Mouse (Mus musculus): ENCODE results near the gene G3bp1.
A peak's percentile ranks its signal among the peaks of the same experiment; 100 is the strongest.

G3bp1 gene

DNA sequence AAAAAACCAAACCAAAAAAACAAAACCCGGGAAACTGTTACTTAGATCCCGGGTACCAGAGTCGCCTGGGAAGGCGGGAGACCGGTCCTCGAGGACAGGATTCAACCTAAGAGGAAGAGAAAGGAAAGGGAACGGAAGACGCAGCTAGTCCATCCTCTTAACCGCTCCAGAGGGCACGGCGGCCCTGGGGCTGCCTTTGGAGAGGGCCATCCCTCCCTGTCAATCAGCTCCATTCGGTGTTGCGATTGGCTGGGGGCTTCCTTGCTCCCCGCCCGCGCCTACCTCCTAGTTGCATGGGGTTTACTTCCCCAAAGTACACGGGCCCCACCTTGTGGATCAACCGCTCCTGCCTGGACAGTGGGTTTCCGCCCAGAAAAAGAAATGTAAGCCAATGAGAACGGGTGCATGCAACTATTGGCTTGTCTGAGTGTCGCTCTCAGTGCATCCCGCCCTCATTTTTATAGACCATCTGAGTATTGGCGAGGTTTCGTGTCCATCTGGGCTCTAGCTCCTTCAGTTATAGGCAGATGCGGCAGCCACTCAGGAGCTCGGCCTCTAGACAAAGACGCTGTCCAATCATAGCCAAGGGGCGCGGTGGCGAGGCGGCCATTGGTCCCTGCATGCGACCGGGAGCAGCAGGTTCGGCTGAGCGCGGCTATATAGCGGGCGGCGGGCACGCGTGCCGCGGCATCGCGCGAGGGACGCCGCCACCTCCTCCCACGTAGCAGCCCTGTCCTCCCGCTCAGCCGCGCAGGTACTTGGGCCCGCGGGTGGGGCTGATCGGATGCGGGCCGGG lies at the start of gene G3bp1:
Gene G3bp1, plus strand, starts transcription at position 638 of the 796 bp plus-strand sequence.
- DNase-seq (ENCODE audit: low spot score): peak; percentile 100

DNA sequence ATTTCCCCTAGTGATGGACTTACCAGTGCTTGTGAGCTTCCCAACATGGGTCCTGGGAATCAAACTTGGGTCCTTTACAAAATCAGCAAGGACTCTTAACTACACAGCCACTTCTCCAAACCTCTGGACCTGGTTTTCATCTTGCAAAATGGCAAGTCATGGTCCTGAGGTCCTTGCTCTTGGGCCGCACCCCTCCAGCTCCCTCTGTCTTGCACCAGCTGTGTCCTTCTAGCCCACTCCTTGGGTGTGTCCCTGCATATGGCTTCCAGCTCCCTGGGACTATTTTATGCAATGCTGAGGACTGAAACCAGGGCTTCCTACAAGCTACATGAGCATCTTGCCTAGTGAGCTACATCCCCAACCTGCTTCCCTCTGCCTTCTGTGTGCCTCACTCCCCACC lies 46.5 kb upstream of the G3bp1 start, which contains the start of gene Sparc:
Gene Sparc, minus strand, starts transcription at position 206 of the 400 bp plus-strand sequence.
- DNase-seq (ENCODE audit: low spot score): no peak

DNA sequence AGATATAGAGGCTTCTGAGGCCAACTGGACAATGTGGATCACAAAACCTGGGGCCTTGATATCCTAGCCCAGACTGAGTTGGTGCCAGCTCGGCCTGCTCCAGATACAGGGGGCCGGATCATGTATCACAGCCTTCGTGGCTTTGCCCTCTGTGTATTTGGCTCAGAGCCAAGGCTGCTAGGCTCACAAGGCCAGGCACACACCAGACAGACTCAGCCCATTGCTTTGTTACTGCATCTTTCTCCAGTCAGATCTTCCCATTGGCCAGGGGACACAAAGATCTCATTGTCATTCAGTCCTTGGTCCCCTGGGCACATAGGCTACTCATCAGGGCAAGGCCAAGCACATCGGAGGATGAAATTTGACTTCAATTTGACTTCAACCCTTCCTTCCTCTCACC lies 45.7 kb upstream of the G3bp1 start:
- peak; percentile 86 for DNase-seq (ENCODE audit: low spot score)

DNA sequence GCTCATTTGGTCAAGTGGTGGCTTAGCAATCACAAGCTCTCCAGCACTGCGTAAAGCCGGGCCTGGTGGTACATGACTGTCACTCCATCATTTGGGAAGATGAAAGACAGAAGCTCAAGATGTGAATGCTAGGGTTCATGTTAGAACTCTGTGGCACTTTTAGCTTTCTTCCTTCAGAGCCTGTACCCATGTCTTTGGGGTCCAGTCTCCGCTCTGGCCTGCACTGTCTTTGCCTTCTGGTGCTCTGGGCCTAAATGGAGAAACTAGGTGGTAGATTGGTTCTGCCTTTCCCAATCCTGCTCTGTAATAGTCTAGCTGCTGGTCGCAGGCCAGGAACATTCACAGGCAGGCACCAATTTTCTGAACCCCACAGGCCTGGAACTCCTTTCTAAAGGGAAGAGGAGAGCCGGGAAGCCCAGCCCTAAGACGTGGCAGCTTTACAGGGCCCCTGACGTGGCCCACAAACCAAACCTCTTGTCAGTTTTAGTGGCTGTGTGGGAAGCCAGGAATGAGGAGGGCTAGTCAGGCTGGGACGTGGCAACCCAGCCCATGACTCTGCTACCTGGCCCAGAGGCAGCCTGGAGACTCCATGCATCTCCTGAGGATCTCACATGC lies 44.6 kb upstream of the G3bp1 start:
- DNase-seq (ENCODE audit: low spot score): no peak

DNA sequence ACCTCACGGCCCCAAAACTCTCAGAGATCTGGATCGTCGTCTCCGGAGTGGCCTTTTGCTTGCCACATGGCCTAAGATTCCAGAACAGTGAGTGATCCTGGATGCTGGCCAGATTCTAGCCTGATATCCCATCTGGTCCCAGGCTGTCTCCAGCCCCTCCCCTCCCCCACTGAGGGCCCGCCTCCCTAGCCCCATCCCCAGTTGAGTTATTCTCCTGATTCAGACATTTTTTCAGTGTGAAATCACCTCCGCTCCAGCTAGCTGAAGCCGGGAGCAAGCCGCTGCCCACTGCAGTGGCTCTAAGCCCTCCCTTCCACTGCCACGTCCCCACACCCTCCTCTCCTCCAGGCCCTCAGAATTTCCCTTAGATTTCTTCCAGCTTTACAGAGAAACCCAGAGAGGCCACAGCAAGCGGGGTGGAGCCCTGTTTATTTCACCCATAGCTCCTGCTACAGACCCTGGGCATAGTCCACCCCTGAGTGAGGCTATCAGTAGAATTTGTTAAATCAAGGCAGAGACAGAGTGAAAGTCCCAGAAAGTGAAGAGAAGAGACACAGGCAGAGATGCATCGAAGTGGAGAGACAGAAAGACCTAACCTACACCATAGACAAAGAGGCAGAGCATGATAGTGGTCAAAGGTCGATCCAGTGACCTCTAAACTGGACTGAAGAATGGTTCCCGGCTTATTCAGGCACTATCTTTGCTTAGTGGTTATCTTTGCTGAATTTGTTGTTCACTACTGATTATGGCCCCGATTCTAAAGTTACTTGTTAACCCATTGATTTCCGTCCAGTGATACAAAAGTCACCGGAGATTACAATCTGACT lies 41.1 kb upstream of the G3bp1 start:
- DNase-seq (ENCODE audit: low spot score): peak; percentile 96

DNA sequence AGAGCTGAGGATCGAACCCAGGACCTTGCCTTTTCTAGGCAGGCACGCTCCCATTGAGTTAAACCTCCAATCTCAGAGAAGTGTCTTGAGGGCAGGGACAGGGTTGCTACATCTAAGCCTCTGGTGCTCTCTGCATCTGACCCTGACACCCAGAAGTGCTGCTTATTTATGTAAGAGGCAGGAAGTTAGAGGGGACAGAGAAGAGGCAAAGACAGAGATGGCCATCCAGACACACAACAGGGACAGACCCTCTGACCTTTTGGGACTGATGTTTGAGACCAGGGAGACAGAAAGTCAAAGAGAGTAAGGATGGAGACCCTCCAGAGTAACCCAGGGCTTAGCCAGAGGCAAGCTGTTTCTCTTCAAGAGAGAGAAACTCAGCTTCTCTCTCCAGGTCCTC lies 39.5 kb upstream of the G3bp1 start:
- no peak for DNase-seq (ENCODE audit: low spot score)

DNA sequence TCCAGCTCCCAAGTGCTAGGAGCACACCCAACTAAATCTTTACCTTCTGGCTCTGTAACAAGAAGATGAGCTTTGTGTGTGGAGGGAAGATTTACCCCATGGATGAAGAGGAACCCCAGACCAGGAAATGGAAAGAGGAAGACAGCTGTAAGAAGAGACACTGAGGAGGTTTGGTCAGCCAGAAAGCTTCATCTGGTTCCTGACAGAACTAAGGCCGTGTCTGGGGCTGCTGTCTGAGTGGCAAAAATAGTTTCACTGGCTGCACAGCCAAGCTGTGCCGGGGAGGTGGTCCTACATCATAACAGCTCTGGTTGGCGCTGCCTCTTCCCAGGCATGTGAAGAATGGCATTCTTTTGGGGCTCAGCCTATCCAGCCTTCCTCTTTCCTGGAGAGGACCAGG lies 36.5 kb upstream of the G3bp1 start:
- DNase-seq (ENCODE audit: low spot score): no peak

DNA sequence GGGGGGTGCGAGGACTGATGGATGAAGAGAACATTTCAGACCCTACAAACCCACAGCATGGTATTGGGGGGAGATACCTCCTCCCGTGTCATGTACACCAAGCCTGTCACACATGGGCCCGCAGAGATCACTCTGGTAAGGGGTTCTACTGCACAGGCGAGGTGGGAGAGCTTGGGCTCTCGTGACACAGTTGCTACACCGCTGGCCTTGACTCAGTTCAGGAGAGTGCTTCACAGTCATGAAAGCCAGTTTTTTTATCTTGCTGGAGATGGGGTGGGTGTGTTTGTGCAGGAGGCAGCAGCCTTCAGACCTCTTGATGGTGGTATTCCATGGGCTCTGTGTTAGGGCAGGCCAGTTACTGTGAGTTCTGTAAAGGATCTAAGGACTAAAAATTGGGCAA lies 33.4 kb upstream of the G3bp1 start:
- no peak for DNase-seq (ENCODE audit: low spot score)

DNA sequence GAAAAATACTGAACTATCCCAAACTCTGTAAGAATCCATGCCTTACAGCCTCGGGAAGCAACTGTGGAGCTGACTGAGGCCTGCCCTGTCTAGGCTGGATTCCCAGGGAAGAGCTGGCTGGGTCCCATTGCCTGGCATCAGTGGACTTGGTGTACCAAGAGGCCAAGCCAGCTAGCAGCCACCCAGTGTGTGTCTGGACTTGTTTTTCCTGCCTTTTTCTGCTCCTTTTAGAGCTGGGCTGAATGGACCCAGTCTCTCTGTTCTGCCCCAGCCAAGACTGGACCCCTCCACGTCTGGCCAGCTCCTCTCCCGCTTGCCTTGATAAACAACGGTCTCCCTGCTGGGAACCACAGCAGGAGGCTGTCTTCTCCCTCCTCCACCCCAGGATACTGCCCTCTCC lies 31.5 kb upstream of the G3bp1 start:
- no peak for DNase-seq (ENCODE audit: low spot score)

DNA sequence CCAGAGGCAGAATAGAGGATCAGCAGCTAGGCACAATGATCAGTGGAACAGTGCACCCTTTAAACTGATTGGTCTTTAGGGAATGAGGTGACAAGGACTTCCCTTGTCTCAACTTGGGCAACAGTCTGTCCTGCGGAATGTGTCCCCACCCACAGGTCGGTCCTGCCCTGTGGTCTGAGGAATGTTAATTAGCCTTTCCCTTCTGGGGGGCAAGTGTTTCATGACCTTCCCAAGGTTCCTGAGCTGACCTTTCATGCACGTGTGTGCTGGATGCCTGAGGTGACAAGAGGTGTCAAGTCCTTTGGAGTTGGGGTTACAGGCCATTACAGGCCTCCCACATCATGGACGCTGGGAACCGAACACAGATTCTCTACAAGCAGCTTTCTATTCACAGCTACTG lies 29.8 kb upstream of the G3bp1 start:
- DNase-seq (ENCODE audit: low spot score): no peak

DNA sequence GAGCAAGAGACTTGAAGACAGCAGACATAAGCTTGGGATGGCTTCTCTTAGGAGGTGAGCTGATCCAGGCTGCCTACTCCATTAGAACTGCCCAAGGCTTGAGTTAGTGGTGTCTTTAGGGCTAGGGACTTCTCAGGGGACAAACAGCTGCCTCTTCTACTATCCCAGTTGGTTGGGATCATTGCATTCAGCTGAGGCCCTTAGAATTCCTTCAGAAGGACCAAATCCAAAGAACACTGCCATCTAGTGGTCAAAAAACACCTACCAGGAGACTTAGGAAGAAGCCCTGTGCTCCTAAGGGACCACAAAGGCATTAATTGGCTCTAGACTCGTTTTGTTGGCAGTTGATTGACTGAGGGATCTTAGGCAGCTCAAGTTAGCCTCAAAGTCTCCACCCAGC lies 24.7 kb upstream of the G3bp1 start:
- peak; percentile 91 for DNase-seq (ENCODE audit: low spot score)

DNA sequence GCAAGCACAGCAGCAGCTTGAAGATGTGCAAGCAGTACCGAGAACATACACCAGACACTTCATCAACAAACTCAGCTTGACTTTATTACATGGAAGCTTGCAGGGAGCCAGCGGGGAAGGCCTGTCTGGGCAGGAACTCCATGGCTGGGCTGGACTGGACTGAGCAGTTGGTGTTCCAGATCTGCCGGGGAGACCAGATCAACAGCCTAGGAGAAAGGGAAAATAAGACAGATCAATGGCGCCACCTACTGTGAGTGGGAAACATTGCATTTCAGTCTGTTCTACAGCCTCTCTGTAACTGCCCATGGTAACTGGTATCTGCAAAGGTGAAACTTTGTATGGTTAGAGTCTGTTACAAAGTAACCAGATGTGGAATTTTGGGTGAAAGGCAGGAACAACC lies 22.9 kb upstream of the G3bp1 start:
- DNase-seq (ENCODE audit: low spot score): peak; percentile 88

DNA sequence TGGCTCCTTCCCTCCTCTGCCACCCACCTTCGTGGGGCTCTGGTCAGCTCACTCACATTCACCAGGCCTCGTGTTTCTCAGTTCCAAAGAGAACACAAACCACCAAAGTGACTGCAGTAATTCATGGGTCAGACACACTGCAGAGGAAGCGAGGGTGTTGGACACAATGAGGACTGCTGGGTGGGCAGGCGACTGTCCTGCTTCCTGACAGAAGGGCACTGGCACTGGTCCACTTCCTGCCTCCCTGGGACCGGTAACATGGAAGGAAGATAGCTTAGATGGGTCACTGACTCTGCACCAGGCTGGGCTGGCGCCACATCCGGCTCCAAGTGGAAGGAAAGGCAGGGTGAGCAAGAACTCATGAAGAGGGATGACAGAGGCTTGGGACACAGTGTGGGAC lies 20.0 kb upstream of the G3bp1 start:
- DNase-seq (ENCODE audit: low spot score): no peak

DNA sequence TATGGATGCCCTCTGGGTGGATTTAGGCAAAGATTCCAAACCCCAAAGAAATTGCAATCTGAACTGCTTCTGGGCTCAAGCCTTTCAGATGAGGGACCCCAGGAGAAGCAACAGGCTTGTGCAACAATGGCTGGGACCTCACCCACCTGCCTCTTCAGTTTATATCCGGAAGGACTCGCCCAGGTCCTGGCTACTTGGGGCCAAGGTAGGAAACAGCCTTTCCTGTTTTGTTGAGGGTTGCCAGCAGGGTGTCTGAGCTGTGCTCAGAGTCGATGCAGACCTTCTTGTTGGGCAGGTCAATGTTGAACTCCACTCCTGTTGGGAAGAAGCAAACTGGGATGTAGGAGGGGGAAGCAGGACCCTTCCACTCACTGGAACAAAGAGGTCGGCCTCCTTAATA lies 19.2 kb upstream of the G3bp1 start:
- DNase-seq (ENCODE audit: low spot score): no peak

DNA sequence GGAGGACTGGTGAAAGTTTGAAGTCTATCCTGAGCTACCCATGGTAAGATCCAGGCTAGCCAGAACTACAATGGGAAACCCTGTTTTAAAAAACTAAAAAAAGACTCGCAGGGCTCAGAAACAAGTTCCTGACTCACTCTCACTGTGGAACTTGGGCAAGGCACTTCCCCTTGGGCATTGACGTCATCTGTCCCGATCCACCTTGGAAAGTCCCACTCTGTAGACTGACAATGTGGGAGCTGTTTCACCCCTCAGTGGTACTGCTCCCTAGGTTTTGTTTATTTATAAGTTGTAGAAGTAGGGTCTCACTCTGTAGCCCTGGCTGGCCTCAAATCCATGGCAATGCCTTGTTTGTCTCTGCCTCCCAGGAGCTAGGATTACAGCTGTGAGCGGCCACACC lies 15.8 kb upstream of the G3bp1 start:
- no peak for DNase-seq (ENCODE audit: low spot score)

DNA sequence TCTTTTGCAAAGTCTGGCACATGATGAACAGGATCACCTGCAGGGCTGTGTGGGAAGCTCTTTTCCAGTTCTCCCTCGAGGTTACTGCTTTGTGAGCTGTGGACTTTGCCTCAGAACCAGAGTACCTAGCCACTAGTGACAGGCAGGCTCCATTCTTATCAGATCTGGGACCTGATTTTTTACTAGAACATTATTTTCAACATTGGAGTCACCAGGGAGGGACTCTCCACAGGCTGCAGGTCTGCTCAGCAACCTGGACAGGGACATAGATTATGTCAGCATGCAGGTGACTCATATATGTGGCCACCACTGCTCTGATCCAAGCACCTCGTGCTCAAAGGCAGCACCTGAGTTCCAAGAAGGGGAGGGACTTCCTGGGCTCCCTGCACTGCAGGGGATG lies 14.3 kb upstream of the G3bp1 start:
- DNase-seq (ENCODE audit: low spot score): no peak

DNA sequence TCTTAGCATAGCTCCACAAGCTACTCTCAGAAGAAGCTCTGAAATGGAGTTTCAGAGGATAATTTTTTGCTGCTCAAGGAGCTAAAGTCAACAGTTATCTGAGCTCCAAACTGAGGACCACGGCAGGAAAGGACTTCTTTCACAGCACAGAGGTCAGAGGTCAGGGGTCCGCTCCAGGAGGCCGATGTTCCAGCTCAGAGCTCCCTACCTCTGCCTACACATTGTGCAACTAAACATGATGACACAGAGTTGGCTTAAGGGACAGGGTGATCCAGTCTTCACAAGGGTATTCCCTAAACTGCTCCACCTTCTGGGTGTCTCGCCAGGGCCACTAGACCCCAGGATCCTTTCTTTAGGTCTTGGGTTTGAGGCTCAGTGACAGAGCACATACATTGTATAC lies 11.0 kb upstream of the G3bp1 start:
- DNase-seq (ENCODE audit: low spot score): no peak

DNA sequence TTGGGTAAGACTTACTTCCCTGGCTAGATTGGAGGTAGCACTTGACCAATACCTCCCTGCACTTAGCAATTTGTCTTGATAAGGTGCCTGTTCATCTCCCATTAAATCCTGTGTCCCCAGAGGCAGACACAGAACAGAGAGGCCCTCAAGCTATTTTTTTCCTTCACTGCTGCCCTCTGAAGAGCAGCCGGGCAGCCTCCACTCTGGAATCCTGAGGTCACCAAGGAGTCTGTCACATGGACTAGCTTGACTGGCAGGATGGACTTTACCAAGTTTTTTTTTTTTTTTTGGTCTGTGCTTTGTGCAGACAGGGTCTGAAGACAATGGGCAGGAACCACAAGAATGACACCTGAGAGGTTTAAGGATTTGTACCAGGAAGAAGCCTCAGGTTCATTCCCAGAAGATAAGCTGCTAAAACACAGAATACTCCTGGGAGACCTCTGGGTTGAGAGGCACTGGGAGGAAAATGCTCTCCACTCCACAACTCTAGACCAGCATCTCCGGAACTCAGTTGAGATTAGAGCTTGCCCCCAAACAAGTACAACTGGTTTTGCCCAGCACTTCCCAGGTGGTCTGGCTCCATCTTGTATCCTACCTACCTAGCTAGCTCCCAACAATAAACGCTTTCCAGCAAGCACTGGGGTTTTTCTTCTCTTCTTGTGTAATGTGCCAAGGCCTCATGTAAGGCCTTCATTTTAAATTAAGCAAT lies 9.5 kb upstream of the G3bp1 start:
- no peak for DNase-seq (ENCODE audit: low spot score)

DNA sequence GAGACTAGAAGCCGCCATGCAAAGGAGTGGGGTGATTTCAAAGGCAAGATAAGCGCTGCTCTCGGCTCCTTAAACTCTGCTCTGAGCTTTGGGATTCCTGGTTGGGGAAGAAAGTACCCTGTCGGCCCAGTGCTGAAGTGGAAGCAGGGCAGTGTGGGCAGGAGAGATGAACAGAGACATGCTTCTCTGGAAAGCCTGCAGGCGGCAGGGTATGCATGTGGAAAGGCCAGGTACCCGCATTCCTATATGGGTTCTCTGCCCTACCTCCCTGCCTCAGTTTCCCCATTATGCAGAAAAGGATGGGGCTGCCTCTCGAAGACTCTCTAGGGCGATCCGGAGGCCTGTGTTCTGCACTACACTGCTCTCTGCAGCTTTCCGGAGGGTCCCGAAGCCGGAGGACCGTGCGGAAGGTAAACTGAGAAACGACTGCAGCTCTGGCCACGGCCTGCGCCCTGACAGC lies 8.9 kb upstream of the G3bp1 start:
- peak; percentile 60 for DNase-seq (ENCODE audit: low spot score)

DNA sequence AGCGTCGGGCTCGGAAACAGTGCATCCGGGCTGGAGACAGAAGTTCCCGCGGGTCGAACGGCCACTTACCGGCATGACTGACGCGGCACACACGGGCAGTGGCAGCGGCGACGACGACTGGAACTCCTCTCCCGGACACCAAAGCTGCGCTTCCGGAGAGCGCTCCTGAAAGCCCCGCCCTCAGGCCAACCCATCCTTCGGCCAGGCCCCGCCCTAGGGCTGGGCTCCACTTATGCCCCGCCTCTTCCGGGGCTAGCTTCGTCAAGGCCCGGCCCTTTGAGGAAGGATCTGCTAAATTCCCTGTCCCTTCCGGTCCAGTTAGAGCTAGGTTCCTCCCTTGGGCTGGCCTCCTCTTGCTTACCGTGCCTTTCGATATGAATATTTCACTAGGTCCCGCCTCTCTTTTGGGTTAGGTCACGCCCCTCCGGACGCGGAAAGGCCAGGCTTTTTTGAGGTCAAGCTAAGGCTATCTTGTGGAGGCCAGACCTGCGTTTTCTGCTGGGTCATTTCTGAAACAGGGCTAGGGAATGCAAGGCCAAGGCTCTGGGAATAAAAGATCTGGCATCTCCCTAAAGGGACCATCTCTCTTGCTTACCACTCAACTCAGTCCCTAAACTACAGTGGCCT lies 8.4 kb upstream of the G3bp1 start, which contains the start of gene Atox1:
Gene Atox1, minus strand, starts transcription at position 221 of the 627 bp plus-strand sequence.
- peak; percentile 99 for DNase-seq (ENCODE audit: low spot score)

DNA sequence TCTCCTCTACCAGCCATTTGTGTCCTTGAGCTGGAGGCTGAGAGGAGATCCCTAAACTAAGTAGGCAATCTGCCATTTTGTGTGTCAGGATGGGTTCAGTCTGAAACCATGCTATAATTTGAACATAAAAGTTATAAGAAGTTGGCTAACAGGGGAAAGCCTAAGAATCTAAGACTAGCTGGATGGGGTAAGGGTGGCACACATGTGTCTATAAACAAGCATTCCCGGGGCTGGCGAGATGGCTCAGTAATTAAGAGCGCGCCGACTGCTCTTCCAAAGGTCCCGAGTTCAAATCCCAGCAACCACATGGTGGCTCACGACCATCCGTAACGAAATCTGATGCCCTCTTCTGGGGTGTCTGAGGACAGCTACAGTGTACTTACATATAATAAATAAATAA lies 7.3 kb upstream of the G3bp1 start:
- no peak for DNase-seq (ENCODE audit: low spot score)

DNA sequence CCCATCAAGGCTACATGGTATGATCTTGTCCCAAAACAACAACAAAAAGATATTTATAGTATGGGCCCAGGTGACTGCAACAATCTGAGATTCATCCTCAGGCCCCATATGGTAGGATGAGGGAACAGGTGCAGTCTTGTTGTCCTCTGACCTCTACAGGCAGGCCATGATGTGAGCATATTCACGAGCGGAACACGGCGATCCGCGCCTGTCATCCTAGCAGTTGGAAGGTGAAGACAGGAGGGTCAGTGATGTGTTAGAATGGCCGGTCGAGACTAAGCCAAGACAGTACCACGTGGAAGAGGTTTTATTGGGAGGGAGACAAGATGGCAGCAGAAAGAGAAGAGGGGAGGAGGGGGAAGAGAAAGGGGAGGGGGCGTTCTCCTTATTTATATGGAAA lies 4.8 kb upstream of the G3bp1 start:
- no peak for DNase-seq (ENCODE audit: low spot score)

Measured in MN1 (cell line).